Mouse (Mus musculus) brain, embryonic 14.5 days (tissue): ENCODE measurements around the gene Htr5b. TPM values are rescaled to one million over a fixed set of nuclear protein-coding genes. Genes with fewer than 3 reads are reported as not detected.
A peak's percentile ranks its signal among the peaks of the same experiment; 100 is the strongest.

ENCODE experiments used
- DNase-seq: peaks from one replicate; pipeline ENCODE4 v3.0.0-alpha.2; 2011; ENCODE audit warnings: low read depth
- CTCF ChIP-seq: fragments of 200-500 bp; IDR thresholded peaks from 2 replicates; pipeline ENCODE4 v1.5.1; 2012; ENCODE audit warnings: inconsistent platforms, mild to moderate bottlenecking, moderate library complexity, borderline replicate concordance; ENCODE audit not compliant: insufficient read depth, insufficient read length; ENCODE audit errors: extremely low read depth
- POLR2A ChIP-seq: fragments of 200-500 bp; IDR thresholded peaks from 2 replicates; pipeline ENCODE4 v1.6.1; 2012; ENCODE audit warnings: mild to moderate bottlenecking, inconsistent platforms, borderline replicate concordance; ENCODE audit not compliant: poor library complexity, insufficient read depth, insufficient read length, severe bottlenecking; ENCODE audit errors: extremely low read depth
- polyA plus RNA-seq: library from polyadenylated mRNA; depleted of rRNA; stranded (reverse); fragments of >200 nt; gene quantifications from 2 replicates; pipeline ENCODE4 v1.2.3, GENCODE M21; 2012; rRNA removed

Gene Htr5b
- polyA plus RNA-seq = 0.55 and 0.88 TPM in 2 replicates

- peak; percentile 78 for DNase-seq
- no peak for TF ChIP-seq POLR2A
- TF ChIP-seq CTCF = no peak
These were observed at the start of gene Htr5b for GRCm38 (mm10) chr1:121528399-121528720. TSS of gene Htr5b (minus strand) at chr1:121528465.

DNA sequence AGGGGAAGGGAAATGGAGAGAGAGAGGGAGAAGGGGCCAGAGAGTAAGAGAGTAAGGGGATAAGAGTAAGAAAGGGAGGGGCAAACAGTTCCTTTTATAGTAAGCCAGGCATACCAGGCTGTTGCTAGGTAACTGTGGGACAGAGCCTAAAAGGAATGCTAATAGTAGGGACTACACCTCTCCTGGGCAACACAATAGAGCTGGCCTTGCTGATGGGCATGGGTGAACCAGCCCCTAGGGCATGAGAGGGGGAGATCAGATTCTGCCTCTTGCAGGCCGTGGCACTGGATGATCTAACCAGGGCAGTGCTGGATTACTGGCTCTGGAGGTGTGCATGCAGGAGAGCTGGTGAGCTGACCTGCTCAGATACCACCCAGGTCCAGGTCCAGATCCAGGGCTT, 49.2 kb upstream of the Htr5b start:
- DNase-seq = peak; percentile 13
- TF ChIP-seq POLR2A (no peak), CTCF (no peak)

- TF ChIP-seq CTCF (no peak), POLR2A (no peak)
- no peak for DNase-seq
These were observed 42.3 kb upstream of the Htr5b start for GRCm38 (mm10) chr1:121570522-121570921.

- peak; percentile 98 for DNase-seq
- TF ChIP-seq CTCF (peak; percentile 92), POLR2A (peak; percentile 30; the same call in 1 of the 2 replicates)
These were observed 39.5 kb upstream of the Htr5b start, which contains the start of gene Ddx18 for GRCm38 (mm10) chr1:121567521-121568489. TSS of gene Ddx18 (minus strand) at chr1:121567989.

- no peak for DNase-seq
- TF ChIP-seq POLR2A (no peak), CTCF (no peak)
These were observed 29.6 kb upstream of the Htr5b start for GRCm38 (mm10) chr1:121557861-121558260.

DNA sequence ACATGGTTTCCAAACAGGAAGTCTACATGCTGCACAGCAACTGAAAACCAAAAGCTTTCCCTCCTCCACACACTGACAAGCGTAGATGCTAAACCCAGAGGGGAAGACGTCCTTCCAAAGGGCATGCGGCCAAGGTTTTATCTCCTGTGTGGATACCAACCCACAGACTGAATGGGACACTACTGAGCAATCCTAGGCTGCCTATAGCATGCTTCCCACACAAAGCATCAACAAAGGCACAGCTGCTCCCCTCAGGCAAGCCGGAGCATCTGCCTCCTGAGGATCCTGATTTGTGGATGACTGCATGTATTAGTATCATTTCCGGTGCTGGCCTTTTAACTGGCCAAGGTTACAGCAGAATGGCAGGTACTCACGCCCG, 23.2 kb upstream of the Htr5b start:
- DNase-seq = peak; percentile 17
- TF ChIP-seq POLR2A = no peak
- TF ChIP-seq CTCF = no peak

DNA sequence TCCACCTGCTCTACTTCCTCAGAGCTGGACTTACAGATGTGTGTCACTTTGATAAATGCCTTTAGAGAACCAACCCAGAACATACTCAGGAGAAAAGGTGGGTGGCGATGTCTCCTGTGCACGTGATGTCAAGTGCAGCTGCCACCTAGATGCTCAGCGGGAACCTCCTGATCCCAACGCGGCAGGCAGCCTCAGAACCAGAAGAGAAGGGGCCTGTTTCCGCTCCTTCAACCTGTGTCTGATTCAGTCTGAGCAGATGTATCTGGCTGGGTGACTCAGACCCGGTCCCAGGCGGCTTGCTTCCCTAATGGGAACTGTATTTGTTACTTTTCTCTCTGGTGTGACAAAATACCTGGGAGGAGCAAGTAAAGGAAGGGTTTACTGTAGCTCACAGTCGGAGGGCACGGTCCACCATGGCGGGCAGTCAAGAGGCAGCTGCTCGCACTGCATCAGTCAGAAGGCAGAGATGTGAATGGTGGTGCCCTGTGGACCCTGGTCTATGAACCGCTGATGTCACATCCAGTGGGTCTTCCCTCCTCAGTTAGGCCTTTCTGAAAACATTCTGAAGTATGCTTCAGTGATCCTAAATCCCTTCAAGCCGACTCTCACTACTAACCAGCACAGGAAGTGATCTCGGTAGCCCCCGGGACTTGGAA, 22.7 kb upstream of the Htr5b start:
- no peak for DNase-seq
- TF ChIP-seq POLR2A (no peak), CTCF (no peak)

DNA sequence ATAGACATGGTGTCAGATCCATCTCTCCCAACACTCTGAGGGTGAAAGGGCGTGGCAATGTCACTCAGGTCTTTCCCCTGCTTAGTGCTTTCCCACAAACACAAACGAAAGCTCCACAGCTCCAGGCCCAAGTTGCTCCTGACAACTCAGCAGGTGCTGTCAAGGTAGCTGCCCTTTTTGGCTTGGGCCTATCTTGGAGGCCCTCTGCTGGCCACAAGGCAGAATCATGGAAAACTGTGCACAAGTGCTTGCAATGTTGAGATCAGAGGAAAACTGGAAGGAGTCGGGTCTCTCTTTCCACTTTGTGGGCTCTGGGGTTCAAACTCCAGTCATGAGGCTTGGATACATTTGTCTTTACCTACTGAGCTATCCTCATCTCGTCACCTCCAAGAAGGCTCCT, 21.2 kb upstream of the Htr5b start:
- TF ChIP-seq CTCF = peak; percentile 26; the same call in 1 of the 2 replicates
- no peak for TF ChIP-seq POLR2A
- DNase-seq = peak; percentile 11

DNA sequence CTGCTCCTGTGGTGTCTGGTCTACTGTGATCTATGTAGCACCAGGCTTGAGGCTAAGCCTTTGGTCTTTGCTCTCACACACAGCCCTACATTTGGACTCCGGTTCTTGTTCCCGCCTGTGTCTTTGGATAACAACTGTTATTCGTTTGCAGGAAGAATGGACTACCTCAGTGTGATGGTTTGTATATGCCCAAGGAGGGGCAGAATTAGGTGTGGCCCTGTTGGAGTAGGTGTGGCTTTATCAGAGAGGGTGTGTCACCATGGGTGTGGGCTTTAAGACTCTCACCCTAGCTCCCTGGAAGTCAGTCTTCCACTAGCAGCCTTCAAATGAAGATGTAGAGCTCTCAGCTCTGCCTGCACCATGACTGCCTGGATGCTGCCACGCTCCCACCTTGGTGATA, 20.4 kb upstream of the Htr5b start:
- DNase-seq = no peak
- no peak for TF ChIP-seq POLR2A
- no peak for TF ChIP-seq CTCF

- no peak for DNase-seq
- TF ChIP-seq CTCF (no peak), POLR2A (no peak)
These were observed 18.6 kb upstream of the Htr5b start for GRCm38 (mm10) chr1:121546844-121547243.

- no peak for DNase-seq
- TF ChIP-seq POLR2A (no peak), CTCF (no peak)
These were observed 12.1 kb upstream of the Htr5b start for GRCm38 (mm10) chr1:121540361-121540760.
